8 mouse cellular contexts compared by ENCODE assay signal in genomic region chr6:100288730-100289035, GRCm38 (mm10). TPM values are rescaled to one million over a fixed set of nuclear protein-coding genes. Genes with fewer than 3 reads are reported as not detected.
DNase-seq lines count a peak whose midpoint lies in the region; ATAC-seq and TF ChIP-seq lines count a peak whose summit lies in the region.

No protein-coding gene starts in this region.

- H3K36me3 ChIP-seq in kidney, embryonic 14.5 days (ENCODE audit: control insufficient read depth, insufficient read depth, low read length), result no peaks in the 10 kb centered on the region
- peaks cover 3% of the 10 kb centered on the region for H3K36me3 ChIP-seq in ES-E14 (ENCODE audit: control insufficient read depth, insufficient read depth, low read length, poor library complexity, severe bottlenecking)
- peaks cover 4% of the 10 kb centered on the region for H3K36me3 ChIP-seq in limb, embryonic 10.5 days

- ATAC-seq in kidney, embryonic 14.5 days (ENCODE audit: low FRiP score, low TSS enrichment), result no peak

- no peak overlapping the region for H3K9ac ChIP-seq in kidney, embryonic 14.5 days (ENCODE audit: low read depth, low read length)
- H3K9ac ChIP-seq in ES-E14 (ENCODE audit: insufficient read depth, low read depth, low read length, poor library complexity, severe bottlenecking), result peak overlapping the region; percentile 88; the same call in 1 of the 2 replicates

- no peaks in the 10 kb centered on the region for H3K9me3 ChIP-seq in kidney, embryonic 14.5 days (ENCODE audit: control insufficient read depth, low read length)
- H3K9me3 ChIP-seq in ES-E14 (ENCODE audit: control insufficient read depth, insufficient read depth, low read depth, low read length), result no peaks in the 10 kb centered on the region
- no peaks in the 10 kb centered on the region for H3K9me3 ChIP-seq in limb, embryonic 10.5 days (replicated peaks)

- H3K4me2 ChIP-seq in kidney, embryonic 14.5 days (replicated peaks; ENCODE audit: low read depth, low read length), result peak overlapping the region; percentile 96

- H3K4me1 ChIP-seq in kidney, embryonic 14.5 days (ENCODE audit: control insufficient read depth, insufficient read depth, low read length), result peaks cover 13% of the 10 kb centered on the region; the same call in 1 of the 2 replicates
- peaks cover 11 to 14% of the 10 kb centered on the region in 2 experiments for H3K4me1 ChIP-seq in ES-E14 (ENCODE audit: control insufficient read depth in 2 of 2, insufficient read depth in 2 of 2, low read length in 2 of 2, poor library complexity in 1 of 2)
- peaks cover 26% of the 10 kb centered on the region for H3K4me1 ChIP-seq in limb, embryonic 10.5 days

- no peak for DNase-seq in kidney, adult 9 months
- no peak for DNase-seq in ES-E14 (ENCODE audit: low read depth, low spot score)
- peak; percentile 12 to 44 for DNase-seq in cerebellum, adult 18-20 months
- no peak for DNase-seq in limb, embryonic 10.5 days (ENCODE audit: low spot score)
- DNase-seq in frontal cortex, postnatal 36 days (ENCODE audit: low spot score in 2 of 2), result no peak
- DNase-seq in thymus, adult 18-20 months, result no peak
- no peak for DNase-seq in ovary, postnatal 10 days (ENCODE audit: low spot score)

- H3K27me3 ChIP-seq in kidney, embryonic 14.5 days (ENCODE audit: control insufficient read depth, insufficient read depth, low read length), result 0 out of 2 replicates have a peak, but pooled peaks cover 4% of the 10 kb centered on the region
- H3K27me3 ChIP-seq in limb, embryonic 10.5 days (ENCODE audit: low read depth, poor library complexity, severe bottlenecking), result peaks cover 39% of the 10 kb centered on the region

- whole genome bisulfite sequencing in kidney, embryonic 14.5 days, result 47% methylated on average over 4 of the region's 4 CpGs
- WGBS in limb, embryonic 10.5 days, result 59% methylated on average over 4 of the region's 4 CpGs

- in situ Hi-C loops in ES-E14 (cut with MboI; ENCODE audit: low sequenced_read_pairs in 2 of 2, unreplicated experiment in 2 of 2), result no loop called here

- no peak overlapping the region for H3K4me3 ChIP-seq in kidney, embryonic 14.5 days (ENCODE audit: low read length)
- peak overlapping the region; percentile 65 to 92; a peak in 3 of 4 replicates for H3K4me3 ChIP-seq in ES-E14 (ENCODE audit: insufficient read depth in 1 of 2, low read depth in 1 of 2, low read length in 2 of 2, poor library complexity in 1 of 2, severe bottlenecking in 1 of 2)
- H3K4me3 ChIP-seq in limb, embryonic 10.5 days, result peak overlapping the region; percentile 80; the same call in 1 of the 2 replicates

- no peak overlapping the region for H3K27ac ChIP-seq in kidney, embryonic 14.5 days (ENCODE audit: low read depth, low read length)
- peak overlapping the region; percentile 98; the same call in 1 of the 2 replicates for H3K27ac ChIP-seq in ES-E14 (ENCODE audit: insufficient read depth, low read depth, low read length, poor library complexity, severe bottlenecking)
- no peak overlapping the region for H3K27ac ChIP-seq in limb, embryonic 10.5 days

TF ChIP-seq in ES-E14, 5 proteins besides CTCF, POLR2A, EP300 and RAD21:
- TF ChIP-seq ZNF384 (IDR thresholded peaks at IDR 0.05; ENCODE audit: low read depth, low read length) (peak; percentile 68), ZC3H11A (IDR thresholded peaks at IDR 0.05; ENCODE audit: borderline replicate concordance, low read depth, low read length) (no peak)

RNA-seq across cellular contexts. Expression of gene Rybp, which starts 1.4 kb away (rescaled TPM):
- polyA plus RNA-seq in kidney, embryonic 14.5 days (2014; fragmentation: Nextera tagmentation; extraction: Ambion mirVana), result 12.8 and 15.8 TPM in 2 replicates
- 67.5 and 71.9 TPM in 2 replicates for total RNA-seq in ES-E14 (2012; rRNA removed)
- polyA plus RNA-seq in limb, embryonic 10.5 days (2016; fragmentation: Nextera tagmentation; extraction: Ambion mirVana), result 14.1 and 15.9 TPM in 2 replicates

Comparison
In these comparisons a context has a peak if more than half of its experiments do, and no peak if none do; other contexts are left out.
1. DNase-seq: peak in cerebellum, adult 18-20 months (2 of 2); none in kidney, adult 9 months (single experiment), ES-E14 (single experiment), limb, embryonic 10.5 days (single experiment), frontal cortex, postnatal 36 days (0 of 2), thymus, adult 18-20 months (0 of 2) and ovary, postnatal 10 days (single experiment).